Mouse (Mus musculus): ENCODE data around the gene Suv39h2. TPM values are rescaled to one million over a fixed set of nuclear protein-coding genes. Genes with fewer than 3 reads are reported as not detected.

The Suv39h2 gene
- polyA plus RNA-seq, 1 experiment from 2014 or later, result 17.9 TPM

DNA sequence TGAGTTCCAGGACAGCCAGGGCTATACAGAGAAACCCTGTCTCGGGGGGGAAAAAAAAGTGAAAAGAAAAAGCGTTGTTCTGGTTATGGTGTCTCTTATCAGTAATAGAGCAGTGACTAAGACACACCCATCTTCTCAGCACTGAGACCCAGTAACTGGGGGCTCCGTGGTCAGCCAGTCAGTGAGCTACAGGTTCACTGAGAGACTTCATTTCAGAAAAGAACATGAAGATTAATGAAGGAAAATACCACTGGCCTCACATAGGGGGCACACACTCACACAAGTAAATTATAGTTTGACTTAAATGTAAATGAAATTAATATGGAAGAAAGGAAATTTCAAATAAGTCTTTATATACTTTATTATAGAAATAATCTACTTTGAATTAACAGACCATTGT lies 5.4 kb upstream of the Suv39h2 start:
- H3K36me3 ChIP-seq (ENCODE audit: control insufficient read depth, insufficient read depth, low read length), result no peaks in the 10 kb centered on the region
- H3K9ac ChIP-seq (replicated peaks; ENCODE audit: low read depth, low read length), result no peak overlapping the region
- H3K9me3 ChIP-seq (ENCODE audit: control insufficient read depth, low read depth, low read length), result no peaks in the 10 kb centered on the region
- H3K4me1 ChIP-seq (ENCODE audit: control insufficient read depth, insufficient read depth, low read length), result no peaks in the 10 kb centered on the region
- H3K4me3 ChIP-seq (ENCODE audit: low read depth, low read length), result no peak overlapping the region
- H3K4me2 ChIP-seq (replicated peaks; ENCODE audit: low read depth, low read length), result no peak overlapping the region
- H3K27ac ChIP-seq (ENCODE audit: low read length), result no peak overlapping the region
- no peaks in the 10 kb centered on the region for H3K27me3 ChIP-seq (ENCODE audit: control insufficient read depth, insufficient read depth, low read length)
- no peak for ATAC-seq (ENCODE audit: insufficient number of reproducible peaks, insufficient read depth, low FRiP score, low read depth)
- WGBS, result 85% methylated on average over 3 of the region's 3 CpGs

DNA sequence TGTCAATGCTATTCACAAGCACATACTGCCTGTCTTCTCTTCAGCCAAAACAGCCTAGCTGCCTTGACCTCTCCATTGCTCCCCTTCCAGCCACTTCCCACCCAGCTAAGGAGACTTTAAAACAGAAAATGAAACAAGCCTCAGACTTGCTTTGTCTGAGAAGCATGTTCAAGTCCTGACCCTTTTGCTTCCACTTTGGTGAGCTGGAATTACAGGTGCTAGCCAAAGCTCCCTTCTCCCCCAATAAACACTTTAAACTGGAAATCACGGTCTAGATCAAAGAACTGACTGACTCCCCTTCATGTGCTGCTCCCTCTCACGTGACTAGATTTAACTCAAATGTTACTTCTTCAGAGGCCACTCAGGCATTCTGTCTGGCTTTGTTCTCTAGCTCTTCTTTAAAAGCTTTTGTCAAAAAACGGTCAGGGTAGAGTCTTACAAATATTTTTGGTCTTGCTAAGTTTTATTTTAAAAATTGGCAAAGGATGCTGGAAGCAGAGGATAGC lies 968 bp upstream of the Suv39h2 start:
- no peaks in the 10 kb centered on the region for H3K27me3 ChIP-seq (ENCODE audit: control insufficient read depth, insufficient read depth, low read length)
- no peaks in the 10 kb centered on the region for H3K9me3 ChIP-seq (ENCODE audit: control insufficient read depth, low read depth, low read length)
- no peak overlapping the region for H3K27ac ChIP-seq (ENCODE audit: low read length)
- H3K4me3 ChIP-seq (ENCODE audit: low read depth, low read length), result no peak overlapping the region
- 77% methylated on average over 3 of the region's 3 CpGs for WGBS
- ATAC-seq (ENCODE audit: insufficient number of reproducible peaks, insufficient read depth, low FRiP score, low read depth), result no peak
- no peak overlapping the region for H3K9ac ChIP-seq (replicated peaks; ENCODE audit: low read depth, low read length)
- peaks cover 4% of the 10 kb centered on the region; the same call in 1 of the 2 replicates for H3K4me1 ChIP-seq (ENCODE audit: control insufficient read depth, insufficient read depth, low read length)
- H3K36me3 ChIP-seq (ENCODE audit: control insufficient read depth, insufficient read depth, low read length), result no peaks in the 10 kb centered on the region
- peak overlapping the region; percentile 64 for H3K4me2 ChIP-seq (replicated peaks; ENCODE audit: low read depth, low read length)

DNA sequence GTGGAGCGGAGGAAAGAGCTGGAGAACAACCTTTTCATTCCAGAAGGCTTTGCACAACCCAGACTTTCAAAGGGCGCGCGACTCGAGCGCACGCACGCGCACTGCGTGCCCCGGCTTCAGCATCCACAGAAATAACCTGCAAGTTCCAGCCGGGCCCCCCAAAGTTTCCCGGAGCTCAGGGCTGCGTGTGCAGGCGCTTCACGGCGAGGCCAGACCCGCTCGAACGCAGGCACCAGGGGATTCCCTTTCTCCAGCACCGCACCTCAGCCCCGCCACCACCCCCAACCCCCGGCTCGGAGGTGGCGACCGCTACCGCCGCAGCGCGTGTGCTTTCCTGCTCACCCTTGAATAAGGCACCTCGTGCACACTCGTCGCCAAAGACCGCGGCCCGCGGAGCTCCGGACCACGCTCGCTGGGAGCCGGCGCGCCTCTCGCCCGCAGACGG lies 448 bp downstream of the Suv39h2 start:
- H3K4me3 ChIP-seq (ENCODE audit: low read depth, low read length), result peak overlapping the region; percentile 95
- WGBS, result under 1% methylated on average over 46 of the region's 46 CpGs
- H3K36me3 ChIP-seq (ENCODE audit: control insufficient read depth, insufficient read depth, low read length), result no peaks in the 10 kb centered on the region
- peak overlapping the region; percentile 93 for H3K27ac ChIP-seq (ENCODE audit: low read length)
- peak overlapping the region; percentile 67 for H3K9ac ChIP-seq (replicated peaks; ENCODE audit: low read depth, low read length)
- ATAC-seq (ENCODE audit: insufficient number of reproducible peaks, insufficient read depth, low FRiP score, low read depth), result peak; percentile 78
- H3K4me1 ChIP-seq (ENCODE audit: control insufficient read depth, insufficient read depth, low read length), result peaks cover 4% of the 10 kb centered on the region; the same call in 1 of the 2 replicates
- H3K9me3 ChIP-seq (ENCODE audit: control insufficient read depth, low read depth, low read length), result no peaks in the 10 kb centered on the region
- H3K4me2 ChIP-seq (replicated peaks; ENCODE audit: low read depth, low read length), result peak overlapping the region; percentile 58
- H3K27me3 ChIP-seq (ENCODE audit: control insufficient read depth, insufficient read depth, low read length), result no peaks in the 10 kb centered on the region

DNA sequence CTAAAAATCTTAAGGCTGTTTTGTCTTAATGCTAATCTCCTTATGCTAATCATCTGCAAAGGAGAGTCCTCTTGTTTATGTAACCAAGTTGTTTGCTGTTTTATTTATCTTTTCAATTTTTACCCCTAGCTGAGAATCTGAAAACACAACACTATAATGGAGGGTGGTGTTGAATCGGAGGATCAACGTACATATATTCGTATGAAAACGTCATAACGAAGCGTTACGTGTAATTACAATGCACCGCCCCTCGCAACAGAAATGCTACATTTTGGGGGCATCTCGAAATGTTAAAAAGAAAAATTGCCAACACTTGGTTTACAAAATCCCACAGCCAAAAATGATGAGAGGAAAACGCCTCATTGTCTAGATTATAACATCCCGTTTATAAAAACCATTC lies 940 bp downstream of the Suv39h2 start:
- under 1% methylated on average over 12 of the region's 12 CpGs for WGBS

DNA sequence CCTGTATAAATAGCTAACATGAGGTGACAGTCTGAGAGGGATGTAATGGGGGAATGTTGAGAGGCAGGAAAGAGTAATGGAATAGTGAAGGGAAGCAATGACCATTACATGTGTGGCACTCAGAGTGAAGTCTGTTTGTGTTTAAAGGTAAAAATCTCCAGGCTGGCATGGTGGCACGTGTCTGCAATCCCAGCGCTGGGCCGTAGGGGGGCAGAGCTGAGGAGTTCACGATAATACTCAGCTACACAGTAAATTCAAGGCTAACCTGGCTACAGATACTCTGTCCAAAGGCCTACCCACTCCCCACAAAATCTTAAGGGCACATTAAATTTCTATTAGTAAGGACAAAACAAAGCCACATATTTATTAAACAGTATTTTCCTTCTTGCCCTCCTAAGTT lies 18.2 kb downstream of the Suv39h2 start:
- no peaks in the 10 kb centered on the region for H3K4me1 ChIP-seq (ENCODE audit: control insufficient read depth, insufficient read depth, low read length)
- no peak overlapping the region for H3K27ac ChIP-seq (ENCODE audit: low read length)
- H3K27me3 ChIP-seq (ENCODE audit: control insufficient read depth, insufficient read depth, low read length), result no peaks in the 10 kb centered on the region
- 81% methylated on average over 4 of the region's 4 CpGs for WGBS
- H3K4me2 ChIP-seq (replicated peaks; ENCODE audit: low read depth, low read length), result no peak overlapping the region
- no peak for ATAC-seq (ENCODE audit: insufficient number of reproducible peaks, insufficient read depth, low FRiP score, low read depth)
- H3K9ac ChIP-seq (replicated peaks; ENCODE audit: low read depth, low read length), result no peak overlapping the region
- no peak overlapping the region for H3K4me3 ChIP-seq (ENCODE audit: low read depth, low read length)
- no peaks in the 10 kb centered on the region for H3K9me3 ChIP-seq (ENCODE audit: control insufficient read depth, low read depth, low read length)
- peaks cover 24% of the 10 kb centered on the region for H3K36me3 ChIP-seq (ENCODE audit: control insufficient read depth, insufficient read depth, low read length)

More for the DNA sequence above, 940 bp downstream of the Suv39h2 start:
- H3K4me2 ChIP-seq (replicated peaks; ENCODE audit: low read depth, low read length), result peak overlapping the region; percentile 58
- H3K27me3 ChIP-seq (ENCODE audit: control insufficient read depth, insufficient read depth, low read length), result no peaks in the 10 kb centered on the region
- no peak for ATAC-seq (ENCODE audit: insufficient number of reproducible peaks, insufficient read depth, low FRiP score, low read depth)
- H3K4me1 ChIP-seq (ENCODE audit: control insufficient read depth, insufficient read depth, low read length), result peaks cover 4% of the 10 kb centered on the region; the same call in 1 of the 2 replicates
- peak overlapping the region; percentile 67 for H3K9ac ChIP-seq (replicated peaks; ENCODE audit: low read depth, low read length)
- H3K4me3 ChIP-seq (ENCODE audit: low read depth, low read length), result peak overlapping the region; percentile 95
- H3K27ac ChIP-seq (ENCODE audit: low read length), result peak overlapping the region; percentile 93
- H3K36me3 ChIP-seq (ENCODE audit: control insufficient read depth, insufficient read depth, low read length), result no peaks in the 10 kb centered on the region
- no peaks in the 10 kb centered on the region for H3K9me3 ChIP-seq (ENCODE audit: control insufficient read depth, low read depth, low read length)

DNA sequence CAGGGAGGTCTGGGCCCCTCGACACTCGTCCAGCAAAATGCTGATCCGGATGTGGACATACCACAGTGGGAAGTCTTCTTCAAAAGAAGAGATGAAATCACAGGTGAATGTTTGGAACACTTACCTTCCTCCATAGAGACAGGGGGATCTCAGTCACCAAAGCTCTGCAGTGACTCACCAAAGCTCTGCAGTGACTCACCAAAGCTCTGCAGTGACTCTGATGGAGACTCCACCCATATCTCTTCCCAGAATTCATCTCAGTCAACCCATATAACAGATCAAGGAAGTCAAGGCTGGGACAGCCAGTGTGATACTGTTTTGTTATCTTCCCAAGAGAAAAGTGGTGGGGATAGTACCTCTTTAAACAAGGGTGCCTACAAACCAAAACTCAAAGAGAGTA lies 21.7 kb downstream of the Suv39h2 start:
- H3K4me3 ChIP-seq (ENCODE audit: low read depth, low read length), result no peak overlapping the region
- no peak overlapping the region for H3K4me2 ChIP-seq (replicated peaks; ENCODE audit: low read depth, low read length)
- H3K9me3 ChIP-seq (ENCODE audit: control insufficient read depth, low read depth, low read length), result no peaks in the 10 kb centered on the region
- H3K4me1 ChIP-seq (ENCODE audit: control insufficient read depth, insufficient read depth, low read length), result no peaks in the 10 kb centered on the region
- no peak overlapping the region for H3K27ac ChIP-seq (ENCODE audit: low read length)
- no peaks in the 10 kb centered on the region for H3K27me3 ChIP-seq (ENCODE audit: control insufficient read depth, insufficient read depth, low read length)
- H3K36me3 ChIP-seq (ENCODE audit: control insufficient read depth, insufficient read depth, low read length), result peaks cover 15% of the 10 kb centered on the region
- 94% methylated on average over 3 of the region's 3 CpGs for WGBS
- H3K9ac ChIP-seq (replicated peaks; ENCODE audit: low read depth, low read length), result no peak overlapping the region
- no peak for ATAC-seq (ENCODE audit: insufficient number of reproducible peaks, insufficient read depth, low FRiP score, low read depth)

DNA sequence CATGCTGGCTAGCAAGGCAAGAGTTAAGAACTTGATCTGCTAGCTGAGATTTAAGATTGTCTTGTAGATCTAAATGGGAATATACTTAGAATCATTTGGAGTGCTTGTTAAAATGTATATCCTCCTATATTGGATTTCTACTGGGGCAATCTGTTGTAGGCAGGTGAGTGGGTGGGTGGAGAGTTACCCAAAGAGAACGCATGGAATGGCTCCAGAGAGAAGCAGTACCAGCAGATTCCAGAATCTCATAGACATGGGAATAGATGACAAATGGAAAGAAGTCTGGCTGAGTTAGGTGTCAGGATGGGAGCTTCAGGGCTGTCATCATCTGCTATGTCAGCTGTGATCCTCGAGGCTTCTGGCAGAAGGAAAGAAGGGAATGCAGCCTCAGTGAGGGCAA lies 25.4 kb downstream of the Suv39h2 start:
- no peaks in the 10 kb centered on the region for H3K27me3 ChIP-seq (ENCODE audit: control insufficient read depth, insufficient read depth, low read length)
- H3K4me3 ChIP-seq (ENCODE audit: low read depth, low read length), result no peak overlapping the region
- no peak overlapping the region for H3K4me2 ChIP-seq (replicated peaks; ENCODE audit: low read depth, low read length)
- no peak for ATAC-seq (ENCODE audit: insufficient number of reproducible peaks, insufficient read depth, low FRiP score, low read depth)
- no peaks in the 10 kb centered on the region for H3K9me3 ChIP-seq (ENCODE audit: control insufficient read depth, low read depth, low read length)
- 77% methylated on average over 2 of the region's 2 CpGs for WGBS
- H3K27ac ChIP-seq (ENCODE audit: low read length), result no peak overlapping the region
- no peak overlapping the region for H3K9ac ChIP-seq (replicated peaks; ENCODE audit: low read depth, low read length)
- no peaks in the 10 kb centered on the region for H3K4me1 ChIP-seq (ENCODE audit: control insufficient read depth, insufficient read depth, low read length)
- H3K36me3 ChIP-seq (ENCODE audit: control insufficient read depth, insufficient read depth, low read length), result peaks cover 7% of the 10 kb centered on the region; the same call in 1 of the 2 replicates

DNA sequence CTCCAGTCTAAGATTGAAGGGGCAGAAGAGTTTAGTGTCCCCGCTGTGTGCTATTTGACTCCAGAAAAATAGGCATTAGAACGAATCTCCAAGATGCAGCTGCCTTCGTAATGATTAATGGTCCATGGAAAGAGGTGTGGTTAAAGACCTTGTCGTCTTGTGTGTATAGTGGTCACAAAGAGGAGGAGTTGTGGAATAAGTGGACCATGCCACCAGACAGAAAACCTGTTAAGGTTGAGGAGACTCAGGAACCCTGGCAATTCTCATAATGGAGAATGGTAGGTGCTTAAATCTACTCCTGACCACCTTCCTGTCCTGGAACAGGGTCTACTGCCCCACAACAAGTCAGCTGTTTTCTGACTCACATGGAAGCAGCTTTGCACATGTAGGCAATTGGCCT lies 28.8 kb downstream of the Suv39h2 start:
- Histone ChIP-seq H3K4me3 (ENCODE audit: low read depth, low read length) (no peak overlapping the region), H3K27me3 (ENCODE audit: control insufficient read depth, insufficient read depth, low read length) (no peaks in the 10 kb centered on the region), H3K9ac (replicated peaks; ENCODE audit: low read depth, low read length) (no peak overlapping the region), H3K36me3 (ENCODE audit: control insufficient read depth, insufficient read depth, low read length) (no peaks in the 10 kb centered on the region; the same call in 1 of the 2 replicates), H3K27ac (ENCODE audit: low read length) (no peak overlapping the region), H3K4me2 (replicated peaks; ENCODE audit: low read depth, low read length) (no peak overlapping the region), H3K9me3 (ENCODE audit: control insufficient read depth, low read depth, low read length) (no peaks in the 10 kb centered on the region), H3K4me1 (ENCODE audit: control insufficient read depth, insufficient read depth, low read length) (no peaks in the 10 kb centered on the region)
- 74% methylated on average over 4 of the region's 4 CpGs for WGBS
- ATAC-seq (ENCODE audit: insufficient number of reproducible peaks, insufficient read depth, low FRiP score, low read depth), result no peak

DNA sequence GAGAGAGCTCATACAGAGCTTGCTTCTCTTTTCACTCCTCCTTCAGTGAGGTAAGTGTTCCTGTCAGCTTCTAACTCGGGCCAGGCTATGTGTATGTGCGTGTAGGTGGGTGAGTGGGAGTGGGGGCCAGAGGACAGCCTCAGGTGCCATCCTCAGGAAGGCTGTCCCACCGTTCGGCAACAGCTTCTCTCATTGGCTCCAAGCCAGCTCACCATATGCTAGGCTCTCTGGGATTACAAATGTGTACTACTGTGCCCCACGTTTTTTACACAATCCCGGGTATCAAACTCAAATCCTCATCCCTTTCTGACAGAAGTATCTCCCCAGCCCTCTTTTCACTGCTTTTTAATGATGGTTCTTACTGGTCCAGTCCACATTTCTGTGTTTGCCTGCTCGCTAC lies 30.6 kb downstream of the Suv39h2 start:
- no peaks in the 10 kb centered on the region for H3K4me1 ChIP-seq (ENCODE audit: control insufficient read depth, insufficient read depth, low read length)
- H3K4me2 ChIP-seq (replicated peaks; ENCODE audit: low read depth, low read length), result no peak overlapping the region
- H3K27me3 ChIP-seq (ENCODE audit: control insufficient read depth, insufficient read depth, low read length), result no peaks in the 10 kb centered on the region
- H3K4me3 ChIP-seq (ENCODE audit: low read depth, low read length), result no peak overlapping the region
- H3K27ac ChIP-seq (ENCODE audit: low read length), result no peak overlapping the region
- ATAC-seq (ENCODE audit: insufficient number of reproducible peaks, insufficient read depth, low FRiP score, low read depth), result no peak
- 63% methylated on average over 7 of the region's 7 CpGs for WGBS
- no peaks in the 10 kb centered on the region for H3K9me3 ChIP-seq (ENCODE audit: control insufficient read depth, low read depth, low read length)
- peaks cover 3% of the 10 kb centered on the region for H3K36me3 ChIP-seq (ENCODE audit: control insufficient read depth, insufficient read depth, low read length)
- H3K9ac ChIP-seq (replicated peaks; ENCODE audit: low read depth, low read length), result no peak overlapping the region

Measured in stomach, embryonic 14.5 days (tissue).